Mouse (Mus musculus): ENCODE results near the gene Lyrm1.

The Lyrm1 gene

GRCm38 (mm10) chr7:119960546-119960945, 64.9 kb downstream of the Lyrm1 start:
- in situ Hi-C loops (cut with MboI; ENCODE audit: low sequenced_read_pairs), result no loop called here

GRCm38 (mm10) chr7:119961107-119961506, 65.4 kb downstream of the Lyrm1 start:
- in situ Hi-C loops (cut with MboI; ENCODE audit: low sequenced_read_pairs), result no loop called here

- in situ Hi-C loops (cut with MboI; ENCODE audit: low sequenced_read_pairs), result no loop called here
Observed at GRCm38 (mm10) chr7:119965205-119965604, 69.5 kb downstream of the Lyrm1 start.

- in situ Hi-C loops (cut with MboI; ENCODE audit: low sequenced_read_pairs), result no loop called here
Observed at GRCm38 (mm10) chr7:119965651-119966395, 70.2 kb downstream of the Lyrm1 start.

- in situ Hi-C loops (cut with MboI; ENCODE audit: low sequenced_read_pairs), result no loop called here
Observed at GRCm38 (mm10) chr7:119969320-119969719, 73.7 kb downstream of the Lyrm1 start.

GRCm38 (mm10) chr7:119974214-119974613, 78.6 kb downstream of the Lyrm1 start:
- in situ Hi-C loops (cut with MboI; ENCODE audit: low sequenced_read_pairs), result no loop called here

GRCm38 (mm10) chr7:119976256-119976655, 80.6 kb downstream of the Lyrm1 start:
- in situ Hi-C loops (cut with MboI; ENCODE audit: low sequenced_read_pairs), result no loop called here

GRCm38 (mm10) chr7:119977574-119977973, 81.9 kb downstream of the Lyrm1 start:
- in situ Hi-C loops (cut with MboI; ENCODE audit: low sequenced_read_pairs), result no loop called here

- in situ Hi-C loops (cut with MboI; ENCODE audit: low sequenced_read_pairs), result no loop called here
Observed at GRCm38 (mm10) chr7:119978576-119978975, 82.9 kb downstream of the Lyrm1 start.

GRCm38 (mm10) chr7:119980170-119980569, 84.5 kb downstream of the Lyrm1 start:
- in situ Hi-C loops (cut with MboI; ENCODE audit: low sequenced_read_pairs), result no loop called here

- in situ Hi-C loops (cut with MboI; ENCODE audit: low sequenced_read_pairs), result no loop called here
Observed at GRCm38 (mm10) chr7:119985279-119985912, 89.7 kb downstream of the Lyrm1 start.

- in situ Hi-C loops (cut with MboI; ENCODE audit: low sequenced_read_pairs), result no loop called here
Observed at GRCm38 (mm10) chr7:119997066-119997465, 101.4 kb downstream of the Lyrm1 start.
